Mouse (Mus musculus) hindbrain, embryonic 15.5 days (tissue): ENCODE data around the gene Ptprt. TPM values are rescaled to one million over a fixed set of nuclear protein-coding genes. Genes with fewer than 3 reads are reported as not detected.

Experiments used
- ATAC-seq: fragments of 200-750 bp; cut with Nextera tagmentation; 2 replicates; pipeline ENCODE4 v1.8.0; 2017; ENCODE audit warnings: low read depth, moderate number of reproducible peaks, moderate TSS enrichment; ENCODE audit not compliant: low FRiP score
- H3K27ac ChIP-seq: fragments of 300-500 bp; sonication (generic); replicated peaks from 2 replicates; pipeline ENCODE4 v1.5.1; 2015; ENCODE audit warnings: mild to moderate bottlenecking, inconsistent platforms
- H3K27me3 ChIP-seq: fragments of 300-500 bp; sonication (generic); 2 replicates; pipeline ENCODE4 v1.6.1; 2015; ENCODE audit warnings: control low read depth, inconsistent platforms
- H3K36me3 ChIP-seq: fragments of 300-500 bp; sonication (generic); 2 replicates; pipeline ENCODE4 v1.6.1; 2015; ENCODE audit warnings: control low read depth, inconsistent platforms
- H3K4me1 ChIP-seq: fragments of 300-500 bp; sonication (generic); replicated peaks from 2 replicates; pipeline ENCODE4 v1.6.1; 2015; ENCODE audit warnings: control low read depth, inconsistent platforms
- H3K4me2 ChIP-seq: fragments of 300-500 bp; sonication (generic); 2 replicates; pipeline ENCODE4 v1.6.1; 2015; ENCODE audit warnings: moderate library complexity, mild to moderate bottlenecking, inconsistent platforms
- H3K4me3 ChIP-seq: fragments of 300-500 bp; sonication (generic); 2 replicates; pipeline ENCODE4 v1.5.1; 2015; ENCODE audit warnings: mild to moderate bottlenecking, inconsistent platforms
- H3K9ac ChIP-seq: fragments of 300-500 bp; sonication (generic); 2 replicates; pipeline ENCODE4 v1.6.1; 2015; ENCODE audit warnings: inconsistent platforms
- H3K9me3 ChIP-seq: fragments of 300-500 bp; sonication (generic); 2 replicates; pipeline ENCODE4 v1.6.1; 2016; ENCODE audit warnings: control low read depth, inconsistent platforms
- WGBS: fragments of 180-500 bp; shearing (Covaris S2); methylation state at CpG from one replicate; pipeline ENCODE4 v1.1.7; 2015; 5-methylcytosine and 5-hydroxymethylcytosine counted together
- polyA plus RNA-seq: library from polyadenylated mRNA; unstranded; fragments of >200 nt; fragmentation: Nextera tagmentation; extraction: Ambion mirVana; gene quantifications from 2 replicates; pipeline ENCODE4 v1.2.1, GENCODE M21; 2015

The Ptprt gene
- polyA plus RNA-seq, 1 experiment from 2014 or later = 14.2 TPM

- Histone ChIP-seq H3K4me2 (no peak overlapping the region), H3K9me3 (no peaks in the 10 kb centered on the region), H3K9ac (no peak overlapping the region), H3K27ac (no peak overlapping the region), H3K36me3 (no peaks in the 10 kb centered on the region), H3K27me3 (no peaks in the 10 kb centered on the region), H3K4me3 (no peak overlapping the region), H3K4me1 (no peaks in the 10 kb centered on the region)
- ATAC-seq = no peak
- 81% methylated on average over 3 of the region's 3 CpGs for WGBS
Measured at GRCm38 (mm10) chr2:161880941-161881340, 780.0 kb downstream of the Ptprt start.

GRCm38 (mm10) chr2:161865231-161865630 lies 795.7 kb downstream of the Ptprt start:
- H3K27me3 ChIP-seq = no peaks in the 10 kb centered on the region
- H3K36me3 ChIP-seq = no peaks in the 10 kb centered on the region
- no peaks in the 10 kb centered on the region for H3K4me1 ChIP-seq
- H3K4me2 ChIP-seq = no peak overlapping the region
- no peaks in the 10 kb centered on the region for H3K9me3 ChIP-seq
- WGBS = 66% methylated on average over 4 of the region's 4 CpGs
- no peak overlapping the region for H3K9ac ChIP-seq
- no peak overlapping the region for H3K4me3 ChIP-seq
- no peak overlapping the region for H3K27ac ChIP-seq
- ATAC-seq = no peak

- H3K9ac ChIP-seq = no peak overlapping the region
- no peak for ATAC-seq
- WGBS = 97% methylated on average over 1 of the region's 1 CpGs
Measured at GRCm38 (mm10) chr2:161858813-161859212, 802.1 kb downstream of the Ptprt start.

GRCm38 (mm10) chr2:161858361-161858760 lies 802.6 kb downstream of the Ptprt start:
- Histone ChIP-seq H3K4me2 (no peak overlapping the region), H3K36me3 (no peaks in the 10 kb centered on the region), H3K4me1 (no peaks in the 10 kb centered on the region), H3K9me3 (no peaks in the 10 kb centered on the region), H3K27me3 (no peaks in the 10 kb centered on the region), H3K27ac (no peak overlapping the region), H3K4me3 (no peak overlapping the region), H3K9ac (no peak overlapping the region)
- no peak for ATAC-seq
- WGBS = 82% methylated on average over 1 of the region's 1 CpGs

More at GRCm38 (mm10) chr2:161858813-161859212, 802.1 kb downstream of the Ptprt start:
- H3K27ac ChIP-seq = no peak overlapping the region
- no peaks in the 10 kb centered on the region for H3K4me1 ChIP-seq
- no peaks in the 10 kb centered on the region for H3K36me3 ChIP-seq
- no peak overlapping the region for H3K4me3 ChIP-seq
- H3K9me3 ChIP-seq = no peaks in the 10 kb centered on the region
- no peak overlapping the region for H3K4me2 ChIP-seq
- H3K27me3 ChIP-seq = no peaks in the 10 kb centered on the region

GRCm38 (mm10) chr2:161835001-161835400 lies 825.9 kb downstream of the Ptprt start:
- WGBS = 85% methylated on average over 4 of the region's 4 CpGs
- no peak overlapping the region for H3K4me3 ChIP-seq
- no peak overlapping the region for H3K9ac ChIP-seq
- H3K36me3 ChIP-seq = no peaks in the 10 kb centered on the region
- H3K4me1 ChIP-seq = no peaks in the 10 kb centered on the region
- no peaks in the 10 kb centered on the region for H3K9me3 ChIP-seq
- no peak overlapping the region for H3K4me2 ChIP-seq
- no peak for ATAC-seq
- H3K27me3 ChIP-seq = no peaks in the 10 kb centered on the region
- no peak overlapping the region for H3K27ac ChIP-seq

GRCm38 (mm10) chr2:161833846-161834245 lies 827.1 kb downstream of the Ptprt start:
- H3K4me1 ChIP-seq = no peaks in the 10 kb centered on the region
- H3K4me2 ChIP-seq = no peak overlapping the region
- no peak overlapping the region for H3K9ac ChIP-seq
- no peaks in the 10 kb centered on the region for H3K9me3 ChIP-seq
- no peak for ATAC-seq
- H3K4me3 ChIP-seq = no peak overlapping the region
- no peak overlapping the region for H3K27ac ChIP-seq
- WGBS = 60% methylated on average over 2 of the region's 2 CpGs
- H3K27me3 ChIP-seq = no peaks in the 10 kb centered on the region
- H3K36me3 ChIP-seq = no peaks in the 10 kb centered on the region

- Histone ChIP-seq H3K4me1 (no peaks in the 10 kb centered on the region; the same call in 1 of the 2 replicates), H3K9ac (no peak overlapping the region), H3K27me3 (no peaks in the 10 kb centered on the region), H3K9me3 (no peaks in the 10 kb centered on the region), H3K27ac (no peak overlapping the region), H3K36me3 (no peaks in the 10 kb centered on the region), H3K4me2 (no peak overlapping the region), H3K4me3 (no peak overlapping the region)
- WGBS = 88% methylated on average over 1 of the region's 1 CpGs
- ATAC-seq = no peak
Measured at GRCm38 (mm10) chr2:161813326-161813725, 847.6 kb downstream of the Ptprt start.

- Histone ChIP-seq H3K4me3 (no peak overlapping the region), H3K36me3 (no peaks in the 10 kb centered on the region), H3K9ac (no peak overlapping the region), H3K27me3 (no peaks in the 10 kb centered on the region), H3K9me3 (no peaks in the 10 kb centered on the region), H3K4me1 (peaks cover 3% of the 10 kb centered on the region; the same call in 1 of the 2 replicates), H3K27ac (no peak overlapping the region), H3K4me2 (no peak overlapping the region)
- 79% methylated on average over 9 of the region's 9 CpGs for WGBS
- ATAC-seq = no peak
Measured at GRCm38 (mm10) chr2:161808086-161808801, 852.7 kb downstream of the Ptprt start.

- Histone ChIP-seq H3K36me3 (no peaks in the 10 kb centered on the region), H3K4me3 (no peak overlapping the region), H3K4me2 (no peak overlapping the region), H3K4me1 (peaks cover 3% of the 10 kb centered on the region; the same call in 1 of the 2 replicates), H3K9me3 (no peaks in the 10 kb centered on the region), H3K27me3 (no peaks in the 10 kb centered on the region), H3K9ac (no peak overlapping the region), H3K27ac (no peak overlapping the region)
- WGBS = 23% methylated on average over 8 of the region's 8 CpGs
- no peak for ATAC-seq
Measured at GRCm38 (mm10) chr2:161806287-161807007, 854.5 kb downstream of the Ptprt start.

- no peaks in the 10 kb centered on the region for H3K36me3 ChIP-seq
- ATAC-seq = no peak
- H3K9me3 ChIP-seq = no peaks in the 10 kb centered on the region
- H3K4me3 ChIP-seq = no peak overlapping the region
- WGBS = 74% methylated on average over 6 of the region's 6 CpGs
- H3K27me3 ChIP-seq = no peaks in the 10 kb centered on the region
- H3K9ac ChIP-seq = no peak overlapping the region
- H3K4me2 ChIP-seq = no peak overlapping the region
- 0 out of 2 replicates have a peak, but pooled peaks cover 4% of the 10 kb centered on the region for H3K4me1 ChIP-seq
- no peak overlapping the region for H3K27ac ChIP-seq
Measured at GRCm38 (mm10) chr2:161799946-161800345, 861.0 kb downstream of the Ptprt start.

GRCm38 (mm10) chr2:161767528-161767927 lies 893.4 kb downstream of the Ptprt start:
- H3K36me3 ChIP-seq = no peaks in the 10 kb centered on the region
- 67% methylated on average over 2 of the region's 2 CpGs for WGBS
- no peak overlapping the region for H3K4me2 ChIP-seq
- H3K9ac ChIP-seq = no peak overlapping the region
- no peaks in the 10 kb centered on the region for H3K4me1 ChIP-seq
- no peaks in the 10 kb centered on the region for H3K27me3 ChIP-seq
- ATAC-seq = no peak
- H3K9me3 ChIP-seq = no peaks in the 10 kb centered on the region
- no peak overlapping the region for H3K27ac ChIP-seq
- H3K4me3 ChIP-seq = no peak overlapping the region

GRCm38 (mm10) chr2:161713024-161713423 lies 947.9 kb downstream of the Ptprt start:
- H3K9ac ChIP-seq = no peak overlapping the region
- no peak overlapping the region for H3K4me3 ChIP-seq
- no peaks in the 10 kb centered on the region for H3K4me1 ChIP-seq
- H3K9me3 ChIP-seq = no peaks in the 10 kb centered on the region
- ATAC-seq = no peak
- 38% methylated on average over 4 of the region's 4 CpGs for WGBS
- no peak overlapping the region for H3K4me2 ChIP-seq
- no peak overlapping the region for H3K27ac ChIP-seq
- no peaks in the 10 kb centered on the region for H3K36me3 ChIP-seq
- H3K27me3 ChIP-seq = no peaks in the 10 kb centered on the region
